Mouse (Mus musculus): ENCODE measurements around the gene Fcgr2b. TPM values are rescaled to one million over a fixed set of nuclear protein-coding genes. Genes with fewer than 3 reads are reported as not detected.

Fcgr2b gene
- polyA plus RNA-seq, 1 experiment, result 0.11 TPM

DNA sequence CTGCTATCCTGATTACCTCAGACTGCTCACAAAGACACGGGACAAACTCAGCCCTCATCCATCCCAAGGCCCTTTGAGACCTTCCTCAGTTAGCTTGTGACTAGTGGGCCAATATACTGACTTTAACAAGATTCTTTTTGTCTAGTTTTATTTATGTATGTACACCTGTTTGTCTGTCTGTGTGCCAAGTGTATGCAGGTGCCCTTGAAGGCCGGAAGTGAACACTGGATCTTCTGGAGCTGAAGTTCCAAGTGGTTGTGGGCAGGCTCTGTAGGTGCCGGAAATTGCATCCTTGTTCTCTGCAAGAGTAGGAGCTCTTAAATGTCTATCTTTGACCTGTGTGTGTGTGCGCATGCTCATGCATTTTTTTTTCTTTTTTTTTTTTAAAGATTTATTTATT, 47.1 kb downstream of the Fcgr2b start:
- H3K36me3 ChIP-seq (ENCODE audit: control insufficient read depth, insufficient read depth), result no peaks in the 10 kb centered on the region

DNA sequence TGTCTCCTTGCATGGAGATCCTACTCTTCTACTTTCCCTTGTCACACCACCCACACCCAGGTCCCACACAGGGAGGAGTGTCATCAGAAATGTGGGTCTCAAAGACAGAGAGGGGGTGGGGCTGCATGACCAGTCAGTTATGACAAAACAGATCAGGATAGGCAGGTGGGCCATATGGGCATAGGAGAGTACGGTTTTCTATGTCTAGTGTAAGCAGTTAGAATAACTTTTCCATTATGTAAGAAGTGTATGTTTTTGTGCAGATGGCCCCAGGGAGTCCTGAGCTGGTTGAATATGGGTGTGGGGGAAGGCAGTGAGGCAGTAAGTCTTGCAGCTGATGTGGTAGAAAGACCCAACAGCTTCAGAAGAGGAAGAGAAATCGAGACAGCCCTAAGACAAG, 47.9 kb downstream of the Fcgr2b start:
- no peak overlapping the region for H3K4me2 ChIP-seq (ENCODE audit: low read depth)
- no peaks in the 10 kb centered on the region for H3K36me3 ChIP-seq (ENCODE audit: control insufficient read depth, insufficient read depth)
- no peak overlapping the region for H3ac ChIP-seq (ENCODE audit: control insufficient read depth, insufficient read length)
- no peak overlapping the region for H3K4me3 ChIP-seq
- TF ChIP-seq POLR2AphosphoS2 (IDR thresholded peaks at IDR 0.05; ENCODE audit: insufficient read length, low read depth) (no peak), TCF12 (IDR thresholded peaks at IDR 0.05; ENCODE audit: insufficient read depth, poor library complexity, severe bottlenecking) (no peak), REST (IDR thresholded peaks at IDR 0.05; ENCODE audit: insufficient read depth, insufficient read length) (no peak), E2F4 (IDR thresholded peaks at IDR 0.05; ENCODE audit: insufficient read depth) (no peak), POLR2A (IDR thresholded peaks at IDR 0.05; ENCODE audit: insufficient read length, low read depth) (no peak), TCF3 (IDR thresholded peaks at IDR 0.05; ENCODE audit: insufficient read length, low read depth) (no peak), MAX (IDR thresholded peaks at IDR 0.05; ENCODE audit: low read depth) (no peak), SRF (IDR thresholded peaks at IDR 0.05; ENCODE audit: control insufficient read depth, insufficient read length, low read depth) (no peak), CEBPB (IDR thresholded peaks at IDR 0.05; ENCODE audit: insufficient read depth, poor library complexity, severe bottlenecking) (no peak), MYOD1 (IDR thresholded peaks at IDR 0.05; ENCODE audit: control insufficient read depth in 1 of 3, insufficient read length in 2 of 3, low read depth in 2 of 3) (no peak), MYOG (IDR thresholded peaks at IDR 0.05; ENCODE audit: control insufficient read depth in 1 of 3, insufficient read depth in 1 of 3, insufficient read length in 2 of 3, low read depth in 2 of 3) (no peak), USF1 (IDR thresholded peaks at IDR 0.05; ENCODE audit: low read depth) (no peak)
- no peaks in the 10 kb centered on the region for H3K79me2 ChIP-seq (ENCODE audit: control insufficient read depth, insufficient read depth)
- no peaks in the 10 kb centered on the region for H3K27me3 ChIP-seq (ENCODE audit: control insufficient read depth, insufficient read depth, insufficient read length)

More for the DNA sequence above, 47.1 kb downstream of the Fcgr2b start:
- H3K4me2 ChIP-seq (ENCODE audit: low read depth), result no peak overlapping the region
- H3K27me3 ChIP-seq (ENCODE audit: control insufficient read depth, insufficient read depth, insufficient read length), result no peaks in the 10 kb centered on the region
- no peaks in the 10 kb centered on the region for H3K79me2 ChIP-seq (ENCODE audit: control insufficient read depth, insufficient read depth)
- H3ac ChIP-seq (ENCODE audit: control insufficient read depth, insufficient read length), result no peak overlapping the region
- no peak for TF ChIP-seq POLR2AphosphoS2 (IDR thresholded peaks at IDR 0.05; ENCODE audit: insufficient read length, low read depth)
- no peak for TF ChIP-seq SRF (IDR thresholded peaks at IDR 0.05; ENCODE audit: control insufficient read depth, insufficient read length, low read depth)
- no peak for TF ChIP-seq TCF3 (IDR thresholded peaks at IDR 0.05; ENCODE audit: insufficient read length, low read depth)
- no peak for TF ChIP-seq CEBPB (IDR thresholded peaks at IDR 0.05; ENCODE audit: insufficient read depth, poor library complexity, severe bottlenecking)
- no peak for TF ChIP-seq MAX (IDR thresholded peaks at IDR 0.05; ENCODE audit: low read depth)
- no peak for TF ChIP-seq USF1 (IDR thresholded peaks at IDR 0.05; ENCODE audit: low read depth)
- TF ChIP-seq TCF12 (IDR thresholded peaks at IDR 0.05; ENCODE audit: insufficient read depth, poor library complexity, severe bottlenecking), result no peak
- TF ChIP-seq REST (IDR thresholded peaks at IDR 0.05; ENCODE audit: insufficient read depth, insufficient read length), result no peak
- no peak for TF ChIP-seq MYOG (IDR thresholded peaks at IDR 0.05; ENCODE audit: control insufficient read depth in 1 of 3, insufficient read depth in 1 of 3, insufficient read length in 2 of 3, low read depth in 2 of 3)
- TF ChIP-seq POLR2A (IDR thresholded peaks at IDR 0.05; ENCODE audit: insufficient read length, low read depth), result no peak
- TF ChIP-seq MYOD1 (IDR thresholded peaks at IDR 0.05; ENCODE audit: control insufficient read depth in 1 of 3, insufficient read length in 2 of 3, low read depth in 2 of 3), result no peak
- no peak for TF ChIP-seq E2F4 (IDR thresholded peaks at IDR 0.05; ENCODE audit: insufficient read depth)
- H3K4me3 ChIP-seq, result no peak overlapping the region

DNA sequence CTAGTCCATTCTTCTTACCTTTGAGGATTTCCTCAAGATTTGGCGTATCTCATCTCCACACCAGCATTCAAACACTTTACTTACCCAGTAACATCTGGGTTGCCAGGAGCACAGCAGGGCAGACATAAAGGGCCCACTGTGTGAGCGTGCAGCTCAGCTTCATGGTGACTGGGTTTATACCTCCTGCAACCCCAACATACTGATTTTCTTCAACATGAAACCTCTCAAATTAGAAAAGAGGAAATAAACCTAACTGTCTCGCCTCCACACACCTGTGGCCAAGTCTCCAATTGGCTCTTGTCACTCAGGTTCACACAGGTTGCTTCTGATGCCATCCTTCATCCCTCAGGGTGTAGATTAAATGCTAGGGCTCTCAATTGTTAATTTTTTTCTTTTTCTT, 49.0 kb downstream of the Fcgr2b start, which contains the start of gene Fcrla:
Fcrla (minus strand) TSS at position 206 of the 400 bp plus-strand sequence.
- H3ac ChIP-seq (ENCODE audit: control insufficient read depth, insufficient read length), result no peak within 1 kb of the TSS
- H3K36me3 ChIP-seq (ENCODE audit: control insufficient read depth, insufficient read depth), result no peaks in the 10 kb centered on the region
- no peak within 1 kb of the TSS for H3K4me3 ChIP-seq
- H3K27me3 ChIP-seq (ENCODE audit: control insufficient read depth, insufficient read depth, insufficient read length), result no peaks in the 10 kb centered on the region
- H3K79me2 ChIP-seq (ENCODE audit: control insufficient read depth, insufficient read depth), result no peaks in the 10 kb centered on the region
- no peak within 1 kb of the TSS for H3K4me2 ChIP-seq (ENCODE audit: low read depth)
- TF ChIP-seq USF1 (IDR thresholded peaks at IDR 0.05; ENCODE audit: low read depth), result no peak
- TF ChIP-seq CEBPB (IDR thresholded peaks at IDR 0.05; ENCODE audit: insufficient read depth, poor library complexity, severe bottlenecking), result no peak
- no peak for TF ChIP-seq E2F4 (IDR thresholded peaks at IDR 0.05; ENCODE audit: insufficient read depth)
- no peak for TF ChIP-seq MYOG (IDR thresholded peaks at IDR 0.05; ENCODE audit: control insufficient read depth in 1 of 3, insufficient read depth in 1 of 3, insufficient read length in 2 of 3, low read depth in 2 of 3)
- no peak for TF ChIP-seq SRF (IDR thresholded peaks at IDR 0.05; ENCODE audit: control insufficient read depth, insufficient read length, low read depth)
- TF ChIP-seq POLR2A (IDR thresholded peaks at IDR 0.05; ENCODE audit: insufficient read length, low read depth), result no peak
- TF ChIP-seq POLR2AphosphoS2 (IDR thresholded peaks at IDR 0.05; ENCODE audit: insufficient read length, low read depth), result no peak
- no peak for TF ChIP-seq MYOD1 (IDR thresholded peaks at IDR 0.05; ENCODE audit: control insufficient read depth in 1 of 3, insufficient read length in 2 of 3, low read depth in 2 of 3)
- TF ChIP-seq REST (IDR thresholded peaks at IDR 0.05; ENCODE audit: insufficient read depth, insufficient read length), result no peak
- no peak for TF ChIP-seq TCF3 (IDR thresholded peaks at IDR 0.05; ENCODE audit: insufficient read length, low read depth)
- no peak for TF ChIP-seq TCF12 (IDR thresholded peaks at IDR 0.05; ENCODE audit: insufficient read depth, poor library complexity, severe bottlenecking)
- no peak for TF ChIP-seq MAX (IDR thresholded peaks at IDR 0.05; ENCODE audit: low read depth)

DNA sequence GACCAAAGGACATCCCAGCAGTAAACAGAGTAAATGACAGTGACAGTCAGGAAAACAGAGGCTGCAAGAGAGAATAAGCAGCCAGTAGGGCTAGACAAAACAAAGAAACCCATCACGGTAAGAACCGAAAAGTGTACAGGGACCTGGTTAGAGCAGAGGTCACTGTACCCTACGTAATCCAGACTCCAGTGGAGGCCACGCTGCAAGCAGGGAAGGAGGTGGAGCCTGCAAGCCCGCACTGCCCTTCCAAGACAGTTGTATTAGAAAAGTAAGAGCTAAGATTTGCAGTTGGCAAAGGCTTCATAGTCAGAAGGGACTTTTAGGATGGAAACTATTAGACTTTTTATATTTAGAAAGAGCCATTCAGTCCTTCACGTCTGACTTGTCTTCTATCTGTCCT, 49.4 kb downstream of the Fcgr2b start:
- Histone ChIP-seq H3K79me2 (ENCODE audit: control insufficient read depth, insufficient read depth) (no peaks in the 10 kb centered on the region), H3K4me3 (no peak overlapping the region), H3K36me3 (ENCODE audit: control insufficient read depth, insufficient read depth) (no peaks in the 10 kb centered on the region), H3K4me2 (ENCODE audit: low read depth) (no peak overlapping the region), H3K27me3 (ENCODE audit: control insufficient read depth, insufficient read depth, insufficient read length) (no peaks in the 10 kb centered on the region), H3ac (ENCODE audit: control insufficient read depth, insufficient read length) (no peak overlapping the region)
- TF ChIP-seq POLR2AphosphoS2 (IDR thresholded peaks at IDR 0.05; ENCODE audit: insufficient read length, low read depth) (no peak), MYOD1 (IDR thresholded peaks at IDR 0.05; ENCODE audit: control insufficient read depth in 1 of 3, insufficient read length in 2 of 3, low read depth in 2 of 3) (no peak), POLR2A (IDR thresholded peaks at IDR 0.05; ENCODE audit: insufficient read length, low read depth) (no peak), MYOG (IDR thresholded peaks at IDR 0.05; ENCODE audit: control insufficient read depth in 1 of 3, insufficient read depth in 1 of 3, insufficient read length in 2 of 3, low read depth in 2 of 3) (no peak), TCF3 (IDR thresholded peaks at IDR 0.05; ENCODE audit: insufficient read length, low read depth) (no peak), USF1 (IDR thresholded peaks at IDR 0.05; ENCODE audit: low read depth) (no peak), SRF (IDR thresholded peaks at IDR 0.05; ENCODE audit: control insufficient read depth, insufficient read length, low read depth) (no peak), MAX (IDR thresholded peaks at IDR 0.05; ENCODE audit: low read depth) (no peak), E2F4 (IDR thresholded peaks at IDR 0.05; ENCODE audit: insufficient read depth) (no peak), REST (IDR thresholded peaks at IDR 0.05; ENCODE audit: insufficient read depth, insufficient read length) (no peak), CEBPB (IDR thresholded peaks at IDR 0.05; ENCODE audit: insufficient read depth, poor library complexity, severe bottlenecking) (no peak), TCF12 (IDR thresholded peaks at IDR 0.05; ENCODE audit: insufficient read depth, poor library complexity, severe bottlenecking) (no peak)
